Mouse (Mus musculus) C3H10T1/2 (cell line): ENCODE results near the gene Gm5726. TPM values are rescaled to one million over a fixed set of nuclear protein-coding genes. Genes with fewer than 3 reads are reported as not detected.

Source experiments
- polyA plus RNA-seq, 2 experiments: library from polyadenylated mRNA; unstranded; fragments of >200 nt; fragmentation: generic; extraction: Trizol; gene quantifications; one replicate each; pipeline ENCODE4 v1.2.1; 2012; ENCODE audit warnings: missing spikeins in 2 of 2

Gene Gm5726
- not detected for polyA plus RNA-seq

DNA sequence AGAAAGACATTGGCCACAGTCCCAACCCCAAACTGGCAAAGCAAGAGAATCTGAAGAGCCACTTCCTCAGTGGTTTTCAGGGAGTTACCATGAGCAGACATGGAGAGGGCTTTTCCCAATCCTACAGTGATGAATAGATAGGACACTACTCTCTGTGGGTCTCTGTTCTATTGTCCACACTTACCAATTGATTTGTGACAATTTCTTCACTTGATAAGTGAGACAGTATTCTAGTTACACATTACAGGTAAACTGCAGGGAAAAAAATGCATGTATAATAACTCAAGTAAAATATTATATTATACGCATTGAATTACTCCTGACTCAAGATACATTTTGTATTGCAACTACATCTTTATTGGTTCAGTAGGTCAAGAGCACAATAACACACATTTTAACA is at the start of gene Gm5726:
Gm5726 (minus strand) TSS at position 101 of the 400 bp plus-strand sequence.

DNA sequence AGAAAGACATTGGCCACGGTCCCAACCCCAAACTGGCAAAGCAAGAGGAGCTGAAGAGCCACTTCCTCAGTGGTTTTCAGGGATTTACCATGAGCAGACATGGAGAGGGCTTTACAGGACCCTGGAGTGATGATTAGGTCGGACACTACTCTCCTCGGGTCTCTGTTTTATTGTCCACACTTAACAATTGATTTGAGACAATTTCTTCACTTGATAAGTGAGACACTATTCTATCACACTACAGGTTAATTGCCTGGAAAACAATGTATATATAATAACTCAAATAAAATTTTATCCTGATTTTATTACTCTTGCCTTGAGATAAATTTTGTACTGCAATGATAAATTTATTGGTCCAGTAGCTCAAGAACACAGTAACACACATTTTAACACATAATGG is 30.6 kb upstream of the Gm5726 start, which contains the start of gene Gm4141:
Gm4141 (minus strand) TSS at position 101 of the 400 bp plus-strand sequence.

GRCm38 (mm10) chr7:20533537-20533936 is 12.0 kb downstream of the Gm5726 start, which contains the start of gene Vmn1r104:
Gene Vmn1r104, plus strand, starts transcription at chr7:20533837.

GRCm38 (mm10) chr7:20510434-20510833 is 35.1 kb downstream of the Gm5726 start, which contains the start of gene Vmn1r103:
Gene Vmn1r103, minus strand, starts transcription at chr7:20510534.

Other genes with a start within 250 kb of the Gm5726 start
- gene Gm4133, start 211.7 kb downstream of the Gm5726 start, polyA plus RNA-seq = not detected
- gene Gm5728, start 170.3 kb downstream of the Gm5726 start, polyA plus RNA-seq = not detected
- not detected for gene Vmn1r100, start 127.8 kb downstream of the Gm5726 start, polyA plus RNA-seq
- gene Vmn1r101, start 103.2 kb downstream of the Gm5726 start, polyA plus RNA-seq = not detected
- gene Gm10670, start 70.8 kb downstream of the Gm5726 start, polyA plus RNA-seq = not detected
- not detected for gene Vmn1r103, start 35.2 kb downstream of the Gm5726 start, polyA plus RNA-seq
- gene Vmn1r104, start 11.9 kb downstream of the Gm5726 start, polyA plus RNA-seq = not detected
- not detected for gene Gm4141, start 30.5 kb upstream of the Gm5726 start, polyA plus RNA-seq
- gene Gm4513, start 53.3 kb upstream of the Gm5726 start, polyA plus RNA-seq = not detected
- not detected for gene Vmn1r107, start 123.2 kb upstream of the Gm5726 start, polyA plus RNA-seq
- gene Vmn1r111, start 157.5 kb upstream of the Gm5726 start, polyA plus RNA-seq = not detected
- gene Gm10668, start 184.9 kb upstream of the Gm5726 start, polyA plus RNA-seq = not detected
- gene Vmn1r112, start 225.4 kb upstream of the Gm5726 start, polyA plus RNA-seq = not detected
- not detected for gene Vmn1r113, start 241.5 kb upstream of the Gm5726 start, polyA plus RNA-seq